Mouse (Mus musculus) common myeloid progenitor, adult 5-6 weeks (primary cell): ENCODE measurements around the gene Wdr66. TPM values are rescaled to one million over a fixed set of nuclear protein-coding genes. Genes with fewer than 3 reads are reported as not detected.

Experiments
- ATAC-seq: replicated peaks from 2 replicates; pipeline ENCODE4 v1.8.0; 2016; ENCODE audit warnings: low read depth, mild to moderate bottlenecking, moderate TSS enrichment, inconsistent platforms; ENCODE audit not compliant: poor library complexity, severe bottlenecking
- total RNA-seq: library from RNA; stranded (forward); fragments of 200-1000, 187-1606 nt; gene quantifications from 2 replicates; pipeline ENCODE4 v1.2.3, GENCODE M21; 2017

Gene Wdr66
- total RNA-seq, 1 experiment from 2014 or later: not detected

GRCm38 (mm10) chr5:123346701-123347270 lies 94.9 kb downstream of the Wdr66 start:
- ATAC-seq: no peak

- no peak for ATAC-seq
Measured at GRCm38 (mm10) chr5:123347985-123348384, 96.1 kb downstream of the Wdr66 start.

GRCm38 (mm10) chr5:123350386-123350785 lies 98.5 kb downstream of the Wdr66 start:
- peak; percentile 42 for ATAC-seq

- no peak for ATAC-seq
Measured at GRCm38 (mm10) chr5:123355918-123356317, 104.0 kb downstream of the Wdr66 start.

DNA sequence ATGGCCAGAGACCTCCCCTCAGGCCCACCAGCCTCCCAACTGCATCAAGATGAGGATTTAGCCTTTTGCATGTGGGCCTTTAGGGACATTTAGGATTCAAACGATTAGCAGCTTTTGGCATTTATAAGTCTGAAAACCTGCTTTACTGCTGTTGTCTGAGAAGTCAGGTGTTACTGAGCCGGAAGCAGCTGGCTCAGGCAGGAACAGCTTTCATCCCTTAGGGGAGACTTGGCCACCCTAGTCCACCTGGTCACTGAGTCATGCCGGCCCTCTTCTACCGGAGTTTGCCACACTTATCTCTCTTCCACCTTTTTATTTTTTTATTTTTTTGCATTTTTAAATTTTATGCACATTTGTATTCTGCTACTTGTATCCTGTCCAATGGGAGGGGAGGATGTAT lies 105.4 kb downstream of the Wdr66 start:
- no peak for ATAC-seq

GRCm38 (mm10) chr5:123359431-123359830 lies 107.5 kb downstream of the Wdr66 start:
- ATAC-seq: no peak

GRCm38 (mm10) chr5:123362911-123363310 lies 111.0 kb downstream of the Wdr66 start:
- ATAC-seq: no peak

DNA sequence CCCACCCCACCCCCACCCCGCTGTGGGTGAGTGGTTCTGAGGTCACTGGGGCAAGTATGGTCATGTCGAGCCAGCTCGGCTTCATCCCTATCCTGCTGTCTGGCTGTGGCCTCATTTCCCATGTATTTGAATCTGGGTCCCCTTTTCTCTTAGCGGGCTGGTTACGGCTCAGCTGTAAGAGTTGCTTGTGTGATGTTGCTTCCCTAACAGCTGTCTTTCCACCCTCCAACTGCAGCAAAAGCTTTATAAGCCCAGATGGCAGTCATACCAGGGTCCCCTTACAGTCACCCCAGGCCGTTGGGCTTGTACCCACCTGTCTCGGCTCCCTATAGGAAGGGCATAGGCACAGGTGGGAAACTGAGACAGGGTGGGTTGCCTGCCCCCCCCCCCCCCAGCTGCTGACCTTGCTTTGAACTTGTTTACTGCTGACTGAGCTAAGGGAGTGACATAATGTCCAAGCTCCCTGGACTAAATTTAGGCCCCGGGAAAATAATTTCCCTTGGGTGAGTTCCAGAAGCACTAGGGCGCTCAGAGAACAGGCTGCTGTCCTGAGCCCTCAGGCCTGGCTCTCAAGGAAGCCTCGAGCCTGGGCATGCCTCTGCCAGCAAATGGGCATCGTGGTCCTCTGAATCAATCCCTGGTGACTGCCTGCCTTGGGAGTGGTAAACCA lies 112.5 kb downstream of the Wdr66 start:
- ATAC-seq: no peak

- ATAC-seq: peak; percentile 73; the same call in 1 of the 2 replicates
Measured at GRCm38 (mm10) chr5:123368869-123369488, 117.1 kb downstream of the Wdr66 start.

GRCm38 (mm10) chr5:123370049-123370448 lies 118.1 kb downstream of the Wdr66 start:
- ATAC-seq: no peak

DNA sequence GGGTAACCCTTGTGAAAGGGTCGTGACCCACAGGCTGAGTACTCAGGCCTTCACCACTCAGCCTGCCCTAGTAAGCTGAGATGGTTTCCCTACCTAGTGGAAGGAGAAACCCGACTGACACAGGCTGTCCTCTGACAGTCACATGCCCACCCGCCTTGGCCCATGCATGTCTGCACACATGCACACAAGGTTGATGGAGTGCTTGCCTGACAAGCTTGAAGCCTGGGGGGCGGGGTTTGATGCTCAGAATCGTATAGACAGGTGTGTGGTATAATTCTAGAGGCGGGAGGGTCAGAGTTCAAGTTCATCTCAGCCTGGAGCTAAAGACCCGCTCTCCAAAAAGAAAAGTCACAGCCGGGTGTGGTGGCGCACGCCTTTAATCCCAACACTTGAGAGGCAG lies 123.4 kb downstream of the Wdr66 start:
- no peak for ATAC-seq

GRCm38 (mm10) chr5:123375793-123376452 lies 124.0 kb downstream of the Wdr66 start:
- no peak for ATAC-seq

DNA sequence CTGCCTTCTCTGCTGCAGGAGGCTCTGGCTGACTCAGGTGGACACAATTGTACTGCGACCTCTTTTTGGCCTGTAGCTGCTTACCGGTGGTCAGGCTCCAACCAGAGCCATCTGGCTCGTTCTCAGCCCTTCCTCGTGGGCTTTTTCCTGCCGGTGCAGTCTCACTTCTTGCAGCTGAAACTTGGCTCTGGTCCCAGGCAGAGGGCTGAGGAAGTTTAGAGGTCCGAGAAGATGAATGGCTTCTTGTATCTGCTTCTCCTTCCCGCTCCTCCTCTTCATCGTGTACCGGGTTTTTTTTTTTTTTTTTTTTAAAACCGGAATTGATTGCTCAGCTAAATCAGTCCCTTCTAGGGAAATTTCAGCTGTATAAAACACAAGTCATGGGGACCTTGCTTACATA lies 124.7 kb downstream of the Wdr66 start:
- ATAC-seq: peak; percentile 69

Other genes starting within 250 kb of the Wdr66 start
- gene Orai1, start 237.0 kb upstream of the Wdr66 start, total RNA-seq: 10.6 and 13.0 TPM in 2 replicates
- gene Morn3, start 205.1 kb upstream of the Wdr66 start, total RNA-seq: not detected in 2 replicates
- 4.8 and 4.9 TPM in 2 replicates for gene Tmem120b, start 183.7 kb upstream of the Wdr66 start, total RNA-seq
- gene Rhof, start 119.4 kb upstream of the Wdr66 start, total RNA-seq: 3.4 TPM in 2 replicates
- gene Setd1b, start 109.9 kb upstream of the Wdr66 start, total RNA-seq: 6.3 and 7.7 TPM in 2 replicates
- gene Psmd9, start 82.7 kb upstream of the Wdr66 start, total RNA-seq: 27.1 and 44.4 TPM in 2 replicates
- gene Hpd, start 69.4 kb upstream of the Wdr66 start, total RNA-seq: not detected in 2 replicates
- 18.9 and 19.4 TPM in 2 replicates for gene Bcl7a, start 91.7 kb downstream of the Wdr66 start, total RNA-seq
- 9.1 and 13.9 TPM in 2 replicates for gene Mlxip, start 142.7 kb downstream of the Wdr66 start, total RNA-seq
- not detected in 2 replicates for gene Lrrc43, start 237.2 kb downstream of the Wdr66 start, total RNA-seq
- gene Il31, start 237.4 kb downstream of the Wdr66 start, total RNA-seq: not detected in 2 replicates